Mouse (Mus musculus) CH12.LX (cell line): ENCODE data around the gene Scp2. TPM values are rescaled to one million over a fixed set of nuclear protein-coding genes. Genes with fewer than 3 reads are reported as not detected.

Experiments used
- DNase-seq: peaks from one replicate; pipeline ENCODE4 v3.0.0-alpha.2; 2013; ENCODE audit errors: extremely low read depth
- H3K27ac ChIP-seq: 2 replicates; pipeline ENCODE4 v1.5.1; 2012; ENCODE audit warnings: low read depth, mild to moderate bottlenecking, control low read depth, moderate library complexity; ENCODE audit not compliant: insufficient read depth
- H3K27me3 ChIP-seq: replicated peaks from 2 replicates; pipeline ENCODE3; 2012; ENCODE audit warnings: inconsistent platforms
- H3K36me3 ChIP-seq, 2 experiments: replicated peaks in 1 of 2; 2 replicates each; pipeline versions ENCODE3 to v1.6.1; 2012; ENCODE audit warnings: inconsistent platforms in 1 of 2, low read length in 1 of 2, mild to moderate bottlenecking in 1 of 2, mixed read lengths in 1 of 2, moderate library complexity in 1 of 2; ENCODE audit not compliant: control insufficient read depth in 1 of 2, insufficient read depth in 1 of 2
- H3K4me1 ChIP-seq, 2 experiments: 2 replicates each; pipeline ENCODE4 v1.6.1; 2012; ENCODE audit warnings: inconsistent platforms in 1 of 2, moderate library complexity in 1 of 2; ENCODE audit not compliant: insufficient read depth in 2 of 2, control insufficient read depth in 1 of 2
- H3K4me2 ChIP-seq: 2 replicates; pipeline ENCODE4 v1.6.1; 2012; ENCODE audit warnings: low read depth, mild to moderate bottlenecking, control low read depth; ENCODE audit not compliant: poor library complexity, insufficient read depth, severe bottlenecking
- H3K4me3 ChIP-seq, 3 experiments: fragments of 150-350 bp in 1 of 3; sonication (generic) in 1 of 3; replicated peaks in 1 of 3; 2 replicates each; pipeline versions ENCODE3 to v1.5.1; 2011 to 2012; ENCODE audit warnings: low read depth in 2 of 3, low read length in 2 of 3, mild to moderate bottlenecking in 2 of 3, moderate library complexity in 2 of 3, control low read depth in 1 of 3, improper control_type of control experiment in 1 of 3, inconsistent platforms in 1 of 3, mixed read lengths in 1 of 3; ENCODE audit not compliant: poor library complexity in 1 of 3
- H3K79me2 ChIP-seq: replicated peaks from 2 replicates; pipeline ENCODE4 v1.6.1; 2012; ENCODE audit warnings: mild to moderate bottlenecking, moderate library complexity; ENCODE audit not compliant: control insufficient read depth, poor library complexity, insufficient read depth, severe bottlenecking; ENCODE audit errors: extremely low read depth
- H3K9ac ChIP-seq: 2 replicates; pipeline ENCODE4 v1.6.1; 2012; ENCODE audit warnings: low read depth, mild to moderate bottlenecking, control low read depth, moderate library complexity; ENCODE audit not compliant: insufficient read depth
- H3K9me3 ChIP-seq: replicated peaks from 2 replicates; pipeline ENCODE3; 2012; ENCODE audit warnings: low read length, inconsistent platforms, mixed read lengths
- CHD2 ChIP-seq: IDR thresholded peaks from 2 replicates; pipeline ENCODE4 v1.6.1; 2011; ENCODE audit warnings: low read length, improper control_type of control experiment
- ELF1 ChIP-seq: IDR thresholded peaks from 2 replicates; pipeline ENCODE4 v1.6.1; 2014; ENCODE audit warnings: low read depth, mild to moderate bottlenecking, inconsistent platforms, low read length, improper control_type of control experiment
- ETS1 ChIP-seq: conservative IDR thresholded peaks from 2 replicates; pipeline ENCODE4 v1.6.1; 2012; ENCODE audit warnings: low read depth, mild to moderate bottlenecking, inconsistent platforms, low read length, improper control_type of control experiment, moderate library complexity
- HCFC1 ChIP-seq: IDR thresholded peaks from 2 replicates; pipeline ENCODE4 v1.6.1; 2012; ENCODE audit warnings: low read depth, mild to moderate bottlenecking, inconsistent platforms, low read length, improper control_type of control experiment
- JUN ChIP-seq: IDR thresholded peaks from 2 replicates; pipeline ENCODE4 v1.6.1; 2011; ENCODE audit warnings: low read depth, mild to moderate bottlenecking, low read length, improper control_type of control experiment, moderate library complexity; ENCODE audit not compliant: insufficient read depth
- JUND ChIP-seq: conservative IDR thresholded peaks from 2 replicates; pipeline ENCODE4 v1.6.1; 2011; ENCODE audit warnings: low read depth, low read length, improper control_type of control experiment
- MAX ChIP-seq: IDR thresholded peaks from 2 replicates; pipeline ENCODE4 v1.6.1; 2011; ENCODE audit warnings: low read length, improper control_type of control experiment
- MXI1 ChIP-seq: IDR thresholded peaks from 2 replicates; pipeline ENCODE4 v1.6.1; 2011; ENCODE audit warnings: mild to moderate bottlenecking, low read depth, low read length, improper control_type of control experiment
- NELFE ChIP-seq: IDR thresholded peaks from 2 replicates; pipeline ENCODE4 v1.6.1; 2011; ENCODE audit warnings: low read depth, low read length, improper control_type of control experiment
- PAX5 ChIP-seq: IDR thresholded peaks from 2 replicates; pipeline ENCODE4 v1.6.1; 2012; ENCODE audit warnings: low read length, inconsistent platforms, mixed read lengths
- POLR2A ChIP-seq: IDR thresholded peaks from 2 replicates; pipeline ENCODE4 v1.6.1; 2011; ENCODE audit warnings: low read depth, mild to moderate bottlenecking, improper control_type of control experiment, low read length
- POLR2AphosphoS2 ChIP-seq: IDR thresholded peaks from 2 replicates; pipeline ENCODE4 v1.6.1; 2011; ENCODE audit warnings: low read depth, low read length, improper control_type of control experiment
- RAD21 ChIP-seq: IDR thresholded peaks from 2 replicates; pipeline ENCODE4 v1.6.1; 2011; ENCODE audit warnings: low read depth, mild to moderate bottlenecking, low read length, improper control_type of control experiment, moderate library complexity
- RCOR1 ChIP-seq: conservative IDR thresholded peaks from 2 replicates; pipeline ENCODE4 v1.6.1; 2012; ENCODE audit warnings: low read depth, mild to moderate bottlenecking, inconsistent platforms, low read length, improper control_type of control experiment
- UBTF ChIP-seq: IDR thresholded peaks from 2 replicates; pipeline ENCODE4 v1.6.1; 2012; ENCODE audit warnings: low read depth, mild to moderate bottlenecking, inconsistent platforms, low read length, improper control_type of control experiment, moderate library complexity
- ZC3H11A ChIP-seq: IDR thresholded peaks from 2 replicates; pipeline ENCODE4 v1.6.1; 2012; ENCODE audit warnings: low read depth, mild to moderate bottlenecking, inconsistent platforms, low read length, improper control_type of control experiment
- ZMIZ1 ChIP-seq: IDR thresholded peaks from 2 replicates; pipeline ENCODE4 v1.6.1; 2012; ENCODE audit warnings: low read depth, mild to moderate bottlenecking, inconsistent platforms, low read length, improper control_type of control experiment
- dilution Hi-C: fragments of 300-500 bp; cut with MboI; formaldehyde crosslinking; loops from 2 replicates; pipeline ENCODE4 v1.14.3; 2020; ENCODE audit warnings: low sequenced_read_pairs; ENCODE audit not compliant: extremely low pct_unique_long_range_greater_than_20kb, extremely low pct_ligation_motif_present
- in situ Hi-C: fragments of 300-500 bp; cut with MboI; formaldehyde crosslinking; loops from 3 replicates; pipeline ENCODE4 v1.14.3; 2019; ENCODE audit warnings: low sequenced_read_pairs, low pct_ligation_motif_present, low pct_unique_long_range_greater_than_20kb, mixed read lengths
- polyA plus RNA-seq: library from polyadenylated mRNA; unstranded; fragments of >175 nt; gene quantifications from 2 replicates; pipeline ENCODE4 v1.2.1, GENCODE M21; 2012; ENCODE audit warnings: low read depth; ENCODE audit not compliant: insufficient read length
- total RNA-seq, 2 experiments: library from RNA; depleted of rRNA; stranded (reverse); fragments of 300-350 nt in 1 of 2; fragments of >200 nt in 1 of 2; gene quantifications; 2 replicates each; pipeline ENCODE4 v1.2.3; 2012 to 2014

The Scp2 gene
- total and polyA plus RNA-seq, 3 experiments = 65.0 to 127 (median 97.8) TPM

- H3K9ac ChIP-seq = no peak overlapping the region
- peaks cover 2% of the 10 kb centered on the region for H3K9me3 ChIP-seq
- peaks cover 2% of the 10 kb centered on the region; the same call in 1 of the 2 replicates for H3K79me2 ChIP-seq
- H3K27ac ChIP-seq = no peak overlapping the region
- peaks cover 13 to 38% of the 10 kb centered on the region in 2 experiments for H3K4me1 ChIP-seq
- H3K27me3 ChIP-seq = no peaks in the 10 kb centered on the region
- no peak overlapping the region for H3K4me3 ChIP-seq
- TF ChIP-seq ZMIZ1 = no peak
- TF ChIP-seq MXI1 = no peak
- no peak for TF ChIP-seq ETS1
- TF ChIP-seq POLR2AphosphoS2 = no peak
- no peak for TF ChIP-seq RCOR1
- TF ChIP-seq RAD21 = no peak
- TF ChIP-seq CHD2 = no peak
- no peak for TF ChIP-seq JUN
- TF ChIP-seq UBTF = no peak
- TF ChIP-seq POLR2A = no peak
- no peak for TF ChIP-seq MAX
- no peak for TF ChIP-seq JUND
- TF ChIP-seq ELF1 = no peak
- no peak for TF ChIP-seq ZC3H11A
- no peak for TF ChIP-seq HCFC1
- dilution Hi-C loops (no loop called here), in situ Hi-C loops (no loop called here)
- peaks cover 19 to 79% of the 10 kb centered on the region in 2 experiments for H3K36me3 ChIP-seq
- no peak overlapping the region for H3K4me2 ChIP-seq
- no peak for DNase-seq
Measured at GRCm38 (mm10) chr4:108062524-108062923, 82.3 kb downstream of the Scp2 start.

- in situ Hi-C loops = no loop called here
- dilution Hi-C loops = no loop called here
- Histone ChIP-seq H3K4me3 (no peak overlapping the region), H3K4me1 (peaks cover 13 to 34% of the 10 kb centered on the region in 2 experiments), H3K9ac (no peak overlapping the region), H3K79me2 (no peaks in the 10 kb centered on the region), H3K4me2 (no peak overlapping the region), H3K27ac (no peak overlapping the region), H3K36me3 (peaks cover 22 to 75% of the 10 kb centered on the region in 2 experiments), H3K9me3 (peaks cover 2% of the 10 kb centered on the region), H3K27me3 (no peaks in the 10 kb centered on the region)
- DNase-seq = no peak
- TF ChIP-seq MAX (no peak), NELFE (no peak), PAX5 (no peak), ZC3H11A (no peak)
Measured at GRCm38 (mm10) chr4:108060774-108061173, 84.0 kb downstream of the Scp2 start.
